Mouse (Mus musculus): ENCODE results near the gene Gm5938. TPM values are rescaled to one million over a fixed set of nuclear protein-coding genes. Genes with fewer than 3 reads are reported as not detected.

Gene Gm5938
- total RNA-seq (2015; ENCODE audit: low replicate concordance) (not detected in 2 replicates), total RNA-seq (2017; ENCODE audit: low replicate concordance) (not detected in 2 replicates)

DNA sequence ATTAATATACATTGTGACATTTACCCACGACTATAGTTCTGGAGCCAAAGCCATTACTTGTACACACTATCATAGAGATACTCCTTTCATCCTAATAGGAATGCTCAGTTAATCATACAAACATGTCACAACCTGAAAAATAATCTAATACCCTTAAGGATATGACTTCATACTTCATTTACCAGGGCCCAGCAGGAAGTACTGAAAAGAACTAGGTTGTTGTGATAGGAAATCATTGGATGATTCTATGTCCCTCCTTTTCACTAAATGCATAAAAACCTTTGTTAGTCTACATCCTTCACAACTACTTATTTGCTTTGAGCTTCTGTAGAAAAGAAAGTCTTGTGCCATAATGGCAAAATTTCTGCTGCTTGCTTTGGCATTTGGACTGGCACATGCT is at the start of gene Gm5938:
Gene Gm5938, plus strand, starts transcription at position 301 of the 400 bp plus-strand sequence.
- no peak for ATAC-seq (replicated peaks; ENCODE audit: low FRiP score, poor library complexity, severe bottlenecking)

DNA sequence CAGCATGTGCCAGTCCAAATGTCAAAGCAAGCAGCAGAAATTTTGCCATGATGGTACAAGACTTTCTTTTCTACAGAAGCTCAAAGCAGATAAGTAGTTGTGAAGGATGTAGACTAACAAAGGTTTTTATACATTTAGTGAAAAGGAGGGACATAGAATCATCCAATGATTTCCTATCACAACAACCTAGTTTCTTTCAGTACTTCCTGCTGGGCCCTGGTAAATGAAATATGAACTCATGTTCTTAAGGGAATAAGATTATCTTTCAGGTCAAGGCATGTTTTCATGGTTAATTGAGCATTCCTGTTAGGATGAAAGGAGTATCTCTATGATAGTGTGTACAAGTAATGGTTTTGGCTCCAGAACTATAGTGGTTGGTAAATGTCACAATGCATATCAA is 34.0 kb upstream of the Gm5938 start, which contains the start of gene Obp1a:
Gene Obp1a, minus strand, starts transcription at position 101 of the 400 bp plus-strand sequence.
- no peak for ATAC-seq (replicated peaks; ENCODE audit: low FRiP score, poor library complexity, severe bottlenecking)

Other genes starting within 250 kb of the Gm5938 start
- gene 5430402E10Rik, start 200.4 kb upstream of the Gm5938 start, total RNA-seq (2015; ENCODE audit: low replicate concordance), result not detected in 2 replicates
- not detected in 2 replicates for gene 5430402E10Rik, start 200.4 kb upstream of the Gm5938 start, total RNA-seq (2017; ENCODE audit: low replicate concordance)
- gene Obp1a, start 34.1 kb upstream of the Gm5938 start, total RNA-seq (2015; ENCODE audit: low replicate concordance), result not detected in 2 replicates
- gene Obp1a, start 34.1 kb upstream of the Gm5938 start, total RNA-seq (2017; ENCODE audit: low replicate concordance), result not detected in 2 replicates
- not detected in 2 replicates for gene Obp1b, start 61.3 kb downstream of the Gm5938 start, total RNA-seq (2015; ENCODE audit: low replicate concordance)
- gene Obp1b, start 61.3 kb downstream of the Gm5938 start, total RNA-seq (2017; ENCODE audit: low replicate concordance), result not detected in 2 replicates
- gene Gm14743, start 120.5 kb downstream of the Gm5938 start, total RNA-seq (2015; ENCODE audit: low replicate concordance), result not detected in 2 replicates
- gene Gm14743, start 120.5 kb downstream of the Gm5938 start, total RNA-seq (2017; ENCODE audit: low replicate concordance), result not detected in 2 replicates
- not detected in 2 replicates for gene 4930480E11Rik, start 244.2 kb downstream of the Gm5938 start, total RNA-seq (2015; ENCODE audit: low replicate concordance)
- not detected in 2 replicates for gene 4930480E11Rik, start 244.2 kb downstream of the Gm5938 start, total RNA-seq (2017; ENCODE audit: low replicate concordance)